Mouse (Mus musculus) stomach, postnatal 0 days (tissue): Measurements from ENCODE around the gene Efemp2. TPM values are rescaled to one million over a fixed set of nuclear protein-coding genes. Genes with fewer than 3 reads are reported as not detected.

Experiments
- ATAC-seq: fragments of 200-750 bp; cut with Nextera tagmentation; 2 replicates; pipeline ENCODE4 v1.8.0; 2017; ENCODE audit not compliant: low FRiP score, low TSS enrichment
- DNase-seq: peaks from one replicate; pipeline ENCODE4 v3.0.0-alpha.2; 2016; ENCODE audit warnings: low spot score
- H3K27ac ChIP-seq: fragments of 300-500 bp; sonication (generic); replicated peaks from 2 replicates; pipeline ENCODE4 v1.5.1; 2014; ENCODE audit warnings: mild to moderate bottlenecking, control low read depth
- H3K27me3 ChIP-seq: fragments of 300-500 bp; sonication (generic); 2 replicates; pipeline ENCODE4 v1.6.1; 2014; ENCODE audit warnings: low read length; ENCODE audit not compliant: control insufficient read depth, insufficient read depth
- H3K36me3 ChIP-seq: fragments of 300-500 bp; sonication (generic); 2 replicates; pipeline ENCODE4 v1.6.1; 2014; ENCODE audit warnings: low read length, mixed read lengths; ENCODE audit not compliant: control insufficient read depth, insufficient read depth
- H3K4me1 ChIP-seq: fragments of 300-500 bp; sonication (generic); replicated peaks from 2 replicates; pipeline ENCODE4 v1.6.1; 2014; ENCODE audit warnings: antibody characterized with exemption; ENCODE audit not compliant: control insufficient read depth, insufficient read depth
- H3K4me2 ChIP-seq: fragments of 300-500 bp; sonication (generic); replicated peaks from 2 replicates; pipeline ENCODE4 v1.6.1; 2014; ENCODE audit warnings: low read depth, mild to moderate bottlenecking, control low read depth, moderate library complexity
- H3K4me3 ChIP-seq: fragments of 300-500 bp; sonication (generic); 2 replicates; pipeline ENCODE4 v1.5.1; 2014; ENCODE audit warnings: low read depth, low read length, control low read depth
- H3K9ac ChIP-seq: fragments of 300-500 bp; sonication (generic); 2 replicates; pipeline ENCODE4 v1.6.1; 2014; ENCODE audit warnings: mild to moderate bottlenecking, low read length, control low read depth, mixed read lengths
- H3K9me3 ChIP-seq: fragments of 300-500 bp; sonication (generic); 2 replicates; pipeline ENCODE4 v1.6.1; 2016; ENCODE audit warnings: low read length; ENCODE audit not compliant: control insufficient read depth
- CTCF ChIP-seq: IDR thresholded peaks from 2 replicates; pipeline ENCODE4 v1.5.1; 2016; ENCODE audit warnings: antibody characterized with exemption, low read depth, mild to moderate bottlenecking, moderate library complexity
- EP300 ChIP-seq: optimal IDR thresholded peaks from 2 replicates; pipeline ENCODE3; 2016; ENCODE audit warnings: antibody characterized with exemption
- WGBS: fragments of 180-500 bp; shearing (Covaris S2); extraction: QIAGEN DNeasy Blood & Tissue Kit; methylation state at CpG from one replicate; pipeline ENCODE4 v1.1.7; 2014; 5-methylcytosine and 5-hydroxymethylcytosine counted together
- polyA plus RNA-seq: library from polyadenylated mRNA; unstranded; fragments of >200 nt; fragmentation: Nextera tagmentation; extraction: Ambion mirVana; gene quantifications from 2 replicates; pipeline ENCODE4 v1.2.1, GENCODE M21; 2015

Gene Efemp2
- polyA plus RNA-seq, 1 experiment from 2014 or later = 67.0 TPM

DNA sequence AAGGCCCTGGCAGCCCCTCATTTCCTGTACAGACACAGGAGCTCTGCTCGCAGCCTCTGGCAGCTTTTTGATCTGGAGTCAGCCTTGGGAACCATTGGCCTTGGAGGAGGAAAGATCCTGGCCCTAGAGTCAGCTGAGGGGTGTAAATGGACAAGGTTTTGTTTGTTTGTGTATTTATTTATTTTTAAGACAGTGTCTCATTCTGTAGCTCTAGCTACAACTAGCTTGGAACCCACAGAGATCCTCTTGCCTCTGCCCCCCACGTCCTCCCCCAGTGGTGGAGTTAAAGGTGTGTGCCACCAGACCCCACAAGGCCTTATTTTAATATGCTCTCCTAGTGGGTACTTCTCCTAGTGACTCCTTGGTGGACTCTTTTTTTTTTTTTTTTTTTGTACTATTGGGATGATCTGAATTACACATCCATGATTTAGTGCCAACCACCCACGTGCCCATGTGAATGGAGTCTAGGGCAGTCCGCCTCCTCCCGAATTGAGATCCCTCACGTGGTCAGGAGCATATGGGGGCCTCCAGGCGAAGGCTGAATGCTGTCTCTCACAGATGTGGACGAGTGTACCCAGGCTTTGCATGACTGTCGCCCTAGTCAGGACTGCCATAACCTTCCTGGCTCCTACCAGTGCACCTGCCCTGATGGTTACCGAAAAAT is 3.4 kb downstream of the Efemp2 start:
- ATAC-seq = no peak
- no peak overlapping the region for H3K4me3 ChIP-seq
- TF ChIP-seq CTCF (no peak), EP300 (no peak)
- no peak overlapping the region for H3K9ac ChIP-seq
- H3K27me3 ChIP-seq = no peaks in the 10 kb centered on the region
- H3K27ac ChIP-seq = no peak overlapping the region
- 82% methylated on average over 10 of the region's 10 CpGs for WGBS
- no peaks in the 10 kb centered on the region; the same call in 1 of the 2 replicates for H3K4me1 ChIP-seq
- no peak for DNase-seq
- H3K4me2 ChIP-seq = no peak overlapping the region
- no peaks in the 10 kb centered on the region for H3K9me3 ChIP-seq
- H3K36me3 ChIP-seq = 0 out of 2 replicates have a peak, but pooled peaks cover 8% of the 10 kb centered on the region

DNA sequence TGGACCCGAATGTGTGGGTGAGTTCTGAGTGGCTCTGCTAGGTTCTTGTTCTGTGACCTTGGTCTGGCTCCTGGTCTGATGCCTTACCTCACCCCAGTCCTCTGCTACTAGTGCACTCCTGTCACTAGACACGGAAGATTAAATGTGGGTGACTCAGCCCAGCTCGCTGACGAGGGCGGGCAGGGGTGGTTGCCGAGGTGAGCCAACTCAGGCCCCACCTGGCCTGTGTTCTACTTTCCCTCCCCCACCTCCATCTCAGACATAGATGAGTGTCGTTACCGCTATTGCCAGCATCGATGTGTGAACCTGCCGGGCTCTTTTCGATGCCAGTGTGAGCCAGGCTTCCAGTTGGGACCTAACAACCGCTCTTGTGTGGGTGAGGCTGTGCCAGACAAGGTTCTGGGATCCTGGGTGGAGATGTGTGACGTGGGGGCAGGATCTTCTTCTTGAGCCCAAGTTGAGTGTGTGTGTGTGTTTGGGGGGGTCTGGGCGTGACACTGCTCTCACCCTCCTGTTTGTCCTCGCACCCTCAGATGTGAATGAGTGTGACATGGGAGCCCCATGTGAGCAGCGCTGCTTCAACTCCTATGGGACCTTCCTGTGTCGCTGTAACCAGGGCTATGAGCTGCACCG is 4.0 kb downstream of the Efemp2 start:
- WGBS = 69% methylated on average over 18 of the region's 18 CpGs
- peak; percentile 84 for ATAC-seq
- Histone ChIP-seq H3K9me3 (no peaks in the 10 kb centered on the region), H3K4me3 (no peak overlapping the region), H3K27ac (no peak overlapping the region), H3K9ac (no peak overlapping the region), H3K36me3 (peaks cover 10% of the 10 kb centered on the region; the same call in 1 of the 2 replicates), H3K4me1 (no peaks in the 10 kb centered on the region; the same call in 1 of the 2 replicates), H3K27me3 (no peaks in the 10 kb centered on the region), H3K4me2 (no peak overlapping the region)
- DNase-seq = peak; percentile 76
- no peak for TF ChIP-seq CTCF
- no peak for TF ChIP-seq EP300

DNA sequence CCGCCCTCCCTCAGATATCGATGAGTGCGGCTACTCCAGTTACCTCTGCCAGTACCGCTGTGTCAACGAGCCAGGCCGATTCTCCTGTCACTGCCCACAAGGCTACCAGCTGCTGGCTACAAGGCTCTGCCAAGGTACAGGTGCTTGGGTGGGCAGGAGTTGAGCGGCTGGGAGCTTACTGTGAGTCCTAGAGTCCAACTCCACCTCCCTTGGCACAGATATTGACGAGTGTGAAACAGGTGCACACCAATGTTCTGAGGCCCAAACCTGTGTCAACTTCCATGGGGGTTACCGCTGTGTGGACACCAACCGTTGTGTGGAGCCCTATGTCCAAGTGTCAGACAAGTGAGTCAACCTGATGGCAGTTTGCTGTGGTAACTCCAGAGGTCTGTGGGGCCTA is 6.3 kb downstream of the Efemp2 start:
- WGBS = 82% methylated on average over 10 of the region's 10 CpGs
- peaks cover 21% of the 10 kb centered on the region; the same call in 1 of the 2 replicates for H3K36me3 ChIP-seq

DNA sequence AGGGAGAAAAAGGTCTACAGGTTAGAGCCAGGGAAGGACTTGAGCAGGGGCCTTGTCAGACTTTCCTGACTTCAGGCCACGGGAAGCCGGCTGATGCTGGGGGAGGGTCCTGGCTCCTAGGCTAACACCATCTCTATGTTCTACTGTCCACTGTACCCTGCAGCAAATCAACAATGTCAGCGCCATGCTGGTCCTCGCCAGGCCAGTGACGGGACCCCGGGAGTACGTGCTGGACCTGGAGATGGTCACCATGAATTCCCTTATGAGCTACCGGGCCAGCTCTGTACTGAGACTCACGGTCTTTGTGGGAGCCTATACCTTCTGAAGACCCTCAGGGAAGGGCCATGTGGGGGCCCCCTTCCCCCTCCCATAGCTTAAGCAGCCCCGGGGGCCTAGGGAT is 7.6 kb downstream of the Efemp2 start:
- ATAC-seq = no peak
- 92% methylated on average over 10 of the region's 10 CpGs for whole genome bisulfite sequencing
- TF ChIP-seq CTCF = no peak

More for the DNA sequence above, 6.3 kb downstream of the Efemp2 start:
- TF ChIP-seq EP300 (no peak), CTCF (no peak)
- H3K9ac ChIP-seq = no peak overlapping the region
- no peaks in the 10 kb centered on the region; the same call in 1 of the 2 replicates for H3K4me1 ChIP-seq
- no peak overlapping the region for H3K4me2 ChIP-seq
- no peaks in the 10 kb centered on the region for H3K27me3 ChIP-seq
- H3K4me3 ChIP-seq = no peak overlapping the region
- no peak overlapping the region for H3K27ac ChIP-seq
- ATAC-seq (no peak), DNase-seq (no peak)
- H3K9me3 ChIP-seq = no peaks in the 10 kb centered on the region

DNA sequence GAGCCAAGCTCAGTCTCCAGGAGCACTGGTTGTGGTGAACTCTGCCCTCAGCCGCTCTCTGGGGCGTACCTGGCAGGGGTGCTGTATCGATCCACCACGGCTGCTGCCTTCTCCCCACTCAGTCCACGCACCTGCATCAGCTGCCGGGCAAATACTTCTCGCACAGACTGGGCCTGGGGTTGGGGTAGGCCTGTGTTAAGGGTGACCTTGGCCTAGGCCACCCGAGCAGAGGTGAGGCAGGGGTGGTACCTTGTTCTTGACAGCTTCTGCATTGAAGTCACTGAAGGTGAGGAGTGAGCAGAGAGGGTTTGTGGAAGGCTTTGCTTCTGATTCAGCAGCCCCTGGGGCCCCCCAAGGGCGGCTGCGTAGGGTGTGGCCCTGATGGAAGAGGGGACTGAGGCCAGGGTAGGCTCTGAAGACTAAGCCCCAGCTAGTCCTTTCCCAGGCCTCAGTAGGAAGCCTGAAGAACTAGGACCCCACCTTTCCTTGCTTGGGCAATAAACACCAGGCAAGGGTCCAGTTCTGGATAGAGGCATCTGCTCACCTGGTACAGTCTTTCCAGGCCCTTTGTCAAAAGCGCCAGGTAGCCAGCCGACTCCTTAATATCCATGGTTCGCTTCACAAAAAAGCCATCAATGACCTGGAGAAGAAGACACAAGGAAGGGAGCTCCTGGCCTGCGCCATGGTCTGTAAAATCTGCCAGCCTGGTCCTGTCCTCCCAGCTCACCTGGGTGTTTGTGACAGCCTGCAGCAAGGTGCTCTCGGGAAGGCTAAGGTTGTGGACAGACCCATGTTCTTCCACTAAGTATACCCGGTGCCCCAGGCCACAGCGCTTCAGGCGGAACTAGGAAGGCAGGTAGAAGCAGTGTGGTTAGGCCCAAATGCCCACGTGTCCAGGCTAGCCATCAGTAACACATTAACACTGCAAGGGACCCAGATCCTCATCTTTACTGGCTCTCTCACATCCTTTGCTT is 9.9 kb downstream of the Efemp2 start:
- Histone ChIP-seq H3K9me3 (no peaks in the 10 kb centered on the region), H3K27ac (no peak overlapping the region), H3K36me3 (peaks cover 21% of the 10 kb centered on the region; the same call in 1 of the 2 replicates), H3K4me1 (no peaks in the 10 kb centered on the region), H3K4me3 (no peak overlapping the region), H3K4me2 (no peak overlapping the region), H3K27me3 (no peaks in the 10 kb centered on the region), H3K9ac (no peak overlapping the region)
- DNase-seq (no peak), ATAC-seq (no peak)
- 92% methylated on average over 19 of the region's 19 CpGs for WGBS
- TF ChIP-seq EP300 (no peak), CTCF (no peak)

More for the DNA sequence above, 7.6 kb downstream of the Efemp2 start:
- no peak for DNase-seq
- Histone ChIP-seq H3K9ac (no peak overlapping the region), H3K4me1 (no peaks in the 10 kb centered on the region; the same call in 1 of the 2 replicates), H3K27ac (no peak overlapping the region), H3K36me3 (peaks cover 21% of the 10 kb centered on the region; the same call in 1 of the 2 replicates), H3K9me3 (no peaks in the 10 kb centered on the region), H3K4me3 (no peak overlapping the region), H3K27me3 (no peaks in the 10 kb centered on the region), H3K4me2 (no peak overlapping the region)
